Mouse (Mus musculus) kidney, adult 11 months (tissue): ENCODE data around the gene Ppfibp1.

ENCODE experiments used
- DNase-seq: peaks from one replicate; pipeline ENCODE4 v3.0.0; 2022

Ppfibp1 gene

GRCm38 (mm10) chr6:146917396-146917795, 29.1 kb downstream of the Ppfibp1 start:
- no peak for DNase-seq

- DNase-seq = peak; percentile 51
Measured at GRCm38 (mm10) chr6:146918341-146918740, 30.1 kb downstream of the Ppfibp1 start.

GRCm38 (mm10) chr6:146926415-146926980, 38.2 kb downstream of the Ppfibp1 start:
- no peak for DNase-seq

- no peak for DNase-seq
Measured at GRCm38 (mm10) chr6:146928108-146928507, 39.8 kb downstream of the Ppfibp1 start.

- DNase-seq = no peak
Measured at GRCm38 (mm10) chr6:146929031-146929430, 40.7 kb downstream of the Ppfibp1 start.

GRCm38 (mm10) chr6:146933123-146933522, 44.8 kb downstream of the Ppfibp1 start:
- DNase-seq = peak; percentile 44

GRCm38 (mm10) chr6:146935957-146936356, 47.7 kb downstream of the Ppfibp1 start:
- DNase-seq = no peak

- peak; percentile 38 for DNase-seq
Measured at GRCm38 (mm10) chr6:146939026-146939425, 50.7 kb downstream of the Ppfibp1 start.

GRCm38 (mm10) chr6:146941505-146942275, 53.4 kb downstream of the Ppfibp1 start:
- DNase-seq = no peak

GRCm38 (mm10) chr6:146944009-146944408, 55.7 kb downstream of the Ppfibp1 start:
- DNase-seq = no peak

- no peak for DNase-seq
Measured at GRCm38 (mm10) chr6:146944830-146945229, 56.5 kb downstream of the Ppfibp1 start.

GRCm38 (mm10) chr6:146946327-146947029, 58.2 kb downstream of the Ppfibp1 start:
- DNase-seq = peak; percentile 66

- DNase-seq = no peak
Measured at GRCm38 (mm10) chr6:146947186-146947585, 58.9 kb downstream of the Ppfibp1 start.

- no peak for DNase-seq
Measured at GRCm38 (mm10) chr6:146949682-146950453, 61.6 kb downstream of the Ppfibp1 start.

- DNase-seq = no peak
Measured at GRCm38 (mm10) chr6:146950454-146950832, 62.2 kb downstream of the Ppfibp1 start.

- DNase-seq = no peak
Measured at GRCm38 (mm10) chr6:146954258-146954657, 66.0 kb downstream of the Ppfibp1 start, which contains the start of gene 1700034J05Rik. TSS of gene 1700034J05Rik (minus strand) at chr6:146954422.

- no peak for DNase-seq
Measured at GRCm38 (mm10) chr6:146955475-146955874, 67.2 kb downstream of the Ppfibp1 start.

- no peak for DNase-seq
Measured at GRCm38 (mm10) chr6:146955896-146956295, 67.6 kb downstream of the Ppfibp1 start.

- no peak for DNase-seq
Measured at GRCm38 (mm10) chr6:146956961-146957360, 68.7 kb downstream of the Ppfibp1 start.

- no peak for DNase-seq
Measured at GRCm38 (mm10) chr6:146958694-146959093, 70.4 kb downstream of the Ppfibp1 start.

GRCm38 (mm10) chr6:146959908-146960680, 71.8 kb downstream of the Ppfibp1 start:
- DNase-seq = peak; percentile 54

- no peak for DNase-seq
Measured at GRCm38 (mm10) chr6:146960956-146961355, 72.7 kb downstream of the Ppfibp1 start.
